Mouse (Mus musculus): Measurements from ENCODE around the gene Coq10b. TPM values are rescaled to one million over a fixed set of nuclear protein-coding genes. Genes with fewer than 3 reads are reported as not detected.

Gene Coq10b
- polyA plus RNA-seq, 1 experiment = 6.6 TPM

DNA sequence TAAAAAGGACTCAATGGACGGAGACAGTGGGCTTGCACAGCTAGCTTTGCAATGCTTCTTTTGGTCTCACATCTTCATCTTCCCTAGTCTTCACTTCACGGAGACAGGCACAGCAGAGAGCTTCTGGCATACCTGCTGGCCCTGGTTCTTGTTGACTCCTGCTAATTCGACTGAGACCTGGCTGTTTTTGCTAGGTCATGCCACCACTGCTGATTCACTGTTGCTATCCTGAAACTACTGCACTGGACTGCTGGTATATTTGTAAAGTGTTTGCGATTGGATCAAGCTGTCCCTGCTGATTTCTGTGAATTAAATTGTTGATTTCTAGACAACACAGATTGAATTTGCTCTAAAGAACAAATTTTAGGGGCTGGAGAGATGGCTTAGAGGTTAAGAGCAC is 10.9 kb upstream of the Coq10b start:
- no peak overlapping the region for H3K4me3 ChIP-seq (ENCODE audit: low read depth, low read length)
- H3K4me1 ChIP-seq (ENCODE audit: control insufficient read depth, insufficient read depth, insufficient read length, low read length) = no peaks in the 10 kb centered on the region
- WGBS = 96% methylated on average over 4 of the region's 4 CpGs
- TF ChIP-seq CTCF (IDR thresholded peaks at IDR 0.05; ENCODE audit: extremely low read depth, insufficient read length, insufficient replicate concordance, low read depth, low read length) (no peak), POLR2A (IDR thresholded peaks at IDR 0.05; ENCODE audit: low read depth, low read length) (no peak)
- H3K27me3 ChIP-seq (ENCODE audit: control insufficient read depth, insufficient read depth, low read length) = no peaks in the 10 kb centered on the region
- H3K27ac ChIP-seq (ENCODE audit: insufficient read depth, low read depth, low read length) = no peak overlapping the region
- no peaks in the 10 kb centered on the region for H3K36me3 ChIP-seq (ENCODE audit: control insufficient read depth, insufficient read depth, low read length)

DNA sequence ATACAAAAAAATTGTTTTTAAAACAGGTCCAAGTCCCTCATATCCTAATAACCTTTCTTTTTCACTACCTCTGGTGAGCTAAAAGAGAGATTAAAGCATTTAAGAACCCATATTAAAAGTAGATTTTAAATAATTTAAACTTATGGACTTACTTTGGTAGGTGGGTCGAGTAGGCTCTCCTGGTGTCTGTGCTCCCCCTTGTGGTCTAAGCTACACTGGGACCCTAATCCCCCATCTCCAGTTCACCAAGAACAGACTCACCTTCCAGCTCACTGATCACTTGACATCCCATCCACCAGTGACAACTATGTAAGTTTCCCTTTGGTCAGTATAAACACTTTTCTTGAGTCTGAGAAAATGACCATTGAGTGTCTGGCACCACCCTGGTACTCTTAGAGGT is 10.3 kb upstream of the Coq10b start:
- WGBS = 64% methylated on average over 1 of the region's 1 CpGs
- no peaks in the 10 kb centered on the region for H3K27me3 ChIP-seq (ENCODE audit: control insufficient read depth, insufficient read depth, low read length)
- H3K27ac ChIP-seq (ENCODE audit: insufficient read depth, low read depth, low read length) = no peak overlapping the region
- no peaks in the 10 kb centered on the region for H3K36me3 ChIP-seq (ENCODE audit: control insufficient read depth, insufficient read depth, low read length)
- H3K4me3 ChIP-seq (ENCODE audit: low read depth, low read length) = no peak overlapping the region
- no peaks in the 10 kb centered on the region for H3K4me1 ChIP-seq (ENCODE audit: control insufficient read depth, insufficient read depth, insufficient read length, low read length)
- no peak for TF ChIP-seq CTCF (IDR thresholded peaks at IDR 0.05; ENCODE audit: extremely low read depth, insufficient read length, insufficient replicate concordance, low read depth, low read length)
- TF ChIP-seq POLR2A (IDR thresholded peaks at IDR 0.05; ENCODE audit: low read depth, low read length) = no peak

DNA sequence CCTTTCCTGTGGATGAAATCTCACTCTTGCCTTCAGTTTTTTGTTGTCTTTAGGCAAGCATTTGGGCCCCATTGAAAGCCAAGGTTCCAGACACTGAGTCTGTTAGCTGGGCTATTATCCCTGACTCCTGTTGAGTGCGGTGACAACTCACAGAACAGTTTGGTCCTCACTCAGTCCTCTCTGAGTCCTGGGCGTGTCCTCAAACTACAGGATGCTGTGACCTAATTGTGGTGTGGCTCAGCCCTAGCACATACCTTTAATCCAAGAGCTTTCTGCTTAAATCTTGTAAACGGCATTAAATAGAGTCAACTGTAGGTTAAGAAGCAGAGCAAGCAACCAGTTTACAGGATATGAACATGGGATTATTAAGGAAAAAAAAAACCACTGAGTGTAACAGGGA is 9.4 kb upstream of the Coq10b start:
- no peak overlapping the region for H3K27ac ChIP-seq (ENCODE audit: insufficient read depth, low read depth, low read length)
- TF ChIP-seq POLR2A (IDR thresholded peaks at IDR 0.05; ENCODE audit: low read depth, low read length) (no peak), CTCF (IDR thresholded peaks at IDR 0.05; ENCODE audit: extremely low read depth, insufficient read length, insufficient replicate concordance, low read depth, low read length) (no peak)
- 81% methylated on average over 3 of the region's 3 CpGs for WGBS
- no peak overlapping the region for H3K4me3 ChIP-seq (ENCODE audit: low read depth, low read length)
- H3K4me1 ChIP-seq (ENCODE audit: control insufficient read depth, insufficient read depth, insufficient read length, low read length) = no peaks in the 10 kb centered on the region
- no peaks in the 10 kb centered on the region for H3K36me3 ChIP-seq (ENCODE audit: control insufficient read depth, insufficient read depth, low read length)
- H3K27me3 ChIP-seq (ENCODE audit: control insufficient read depth, insufficient read depth, low read length) = no peaks in the 10 kb centered on the region

DNA sequence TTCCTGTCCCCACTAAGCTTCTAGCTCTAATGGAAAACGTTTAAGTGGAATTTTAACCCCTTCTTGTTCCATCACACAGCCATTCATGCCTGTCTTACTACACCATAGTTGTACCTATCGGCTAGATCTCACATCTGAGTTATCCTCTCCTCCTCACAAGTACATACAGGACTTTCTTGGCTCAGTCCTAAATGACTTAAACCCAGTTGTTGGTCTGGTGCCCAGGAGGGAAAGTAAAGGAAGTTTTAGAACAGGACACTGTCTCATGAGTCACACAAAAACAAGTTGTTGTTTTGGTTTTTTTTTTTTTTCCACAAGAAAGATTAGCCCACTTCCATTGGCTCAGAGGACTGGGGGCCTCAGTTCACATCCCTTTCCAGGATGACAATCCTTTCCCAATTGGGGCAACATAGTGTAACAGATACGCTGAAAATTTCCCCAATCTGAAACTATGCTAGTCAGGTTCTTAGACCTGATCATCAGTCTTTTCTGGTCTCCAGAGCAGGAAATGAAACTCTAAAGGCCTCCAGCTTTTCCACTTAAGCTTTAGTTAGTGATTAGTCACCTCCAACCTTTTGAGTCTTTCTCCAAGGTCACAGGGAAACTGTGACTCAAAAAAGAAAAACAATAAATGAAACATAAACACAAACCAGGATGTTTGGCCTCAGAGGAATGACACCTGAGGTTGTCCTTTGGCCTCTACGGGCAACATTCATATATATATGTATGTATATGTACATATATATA is 3.6 kb upstream of the Coq10b start:
- WGBS = 61% methylated on average over 4 of the region's 4 CpGs
- Histone ChIP-seq H3K27me3 (ENCODE audit: control insufficient read depth, insufficient read depth, low read length) (no peaks in the 10 kb centered on the region), H3K4me3 (ENCODE audit: low read depth, low read length) (no peak overlapping the region), H3K36me3 (ENCODE audit: control insufficient read depth, insufficient read depth, low read length) (no peaks in the 10 kb centered on the region), H3K4me1 (ENCODE audit: control insufficient read depth, insufficient read depth, insufficient read length, low read length) (peaks cover 3% of the 10 kb centered on the region; the same call in 1 of the 2 replicates), H3K27ac (ENCODE audit: insufficient read depth, low read depth, low read length) (no peak overlapping the region)
- no peak for TF ChIP-seq POLR2A (IDR thresholded peaks at IDR 0.05; ENCODE audit: low read depth, low read length)
- TF ChIP-seq CTCF (IDR thresholded peaks at IDR 0.05; ENCODE audit: extremely low read depth, insufficient read length, insufficient replicate concordance, low read depth, low read length) = no peak

DNA sequence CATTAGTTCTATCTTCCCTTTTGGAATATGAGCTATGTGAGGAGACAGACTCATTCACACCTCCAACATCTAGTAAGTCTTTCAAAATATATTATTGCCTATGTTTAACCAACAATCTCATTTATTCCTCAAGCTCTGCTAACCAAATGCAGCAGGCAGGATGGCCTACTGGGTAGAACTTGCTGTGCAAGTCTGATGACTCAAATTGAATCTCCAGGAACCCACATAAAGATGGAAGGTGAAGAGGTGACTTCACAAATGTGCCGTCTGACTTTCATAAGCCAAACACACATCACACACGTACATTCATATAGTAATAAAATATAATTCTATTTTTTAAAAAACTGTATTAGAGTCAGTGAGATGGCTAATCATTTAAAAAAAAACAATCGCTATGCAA is 899 bp upstream of the Coq10b start:
- Histone ChIP-seq H3K27ac (ENCODE audit: insufficient read depth, low read depth, low read length) (peak overlapping the region; percentile 96), H3K4me1 (ENCODE audit: control insufficient read depth, insufficient read depth, insufficient read length, low read length) (peaks cover 5% of the 10 kb centered on the region; the same call in 1 of the 2 replicates), H3K36me3 (ENCODE audit: control insufficient read depth, insufficient read depth, low read length) (peaks cover 4% of the 10 kb centered on the region; the same call in 1 of the 2 replicates), H3K4me3 (ENCODE audit: low read depth, low read length) (no peak overlapping the region), H3K27me3 (ENCODE audit: control insufficient read depth, insufficient read depth, low read length) (no peaks in the 10 kb centered on the region)
- TF ChIP-seq POLR2A (IDR thresholded peaks at IDR 0.05; ENCODE audit: low read depth, low read length) = no peak
- no peak for TF ChIP-seq CTCF (IDR thresholded peaks at IDR 0.05; ENCODE audit: extremely low read depth, insufficient read length, insufficient replicate concordance, low read depth, low read length)
- WGBS = 69% methylated on average over 3 of the region's 3 CpGs

DNA sequence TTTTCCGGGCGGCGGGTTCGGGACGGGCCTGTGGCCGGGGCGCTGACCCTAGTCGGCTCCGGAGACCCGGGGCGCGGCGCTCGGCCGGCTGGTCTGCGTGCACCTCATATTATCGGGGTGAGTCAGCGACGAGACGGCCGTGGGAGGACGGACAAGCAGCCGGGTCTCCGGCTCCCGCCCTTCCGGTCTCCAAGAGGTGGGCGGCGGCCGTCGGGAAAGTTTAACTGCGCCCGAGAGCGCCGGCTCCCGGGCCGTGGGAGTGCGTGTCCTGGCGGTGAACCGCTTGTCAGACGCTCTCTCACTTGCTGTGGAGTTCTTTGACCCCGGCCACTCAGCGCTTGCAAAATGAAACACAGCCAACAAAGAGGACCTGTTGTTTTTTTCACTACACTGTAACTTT is 435 bp downstream of the Coq10b start:
- H3K27me3 ChIP-seq (ENCODE audit: control insufficient read depth, insufficient read depth, low read length) = no peaks in the 10 kb centered on the region
- peak overlapping the region; percentile 89 for H3K4me3 ChIP-seq (ENCODE audit: low read depth, low read length)
- H3K4me1 ChIP-seq (ENCODE audit: control insufficient read depth, insufficient read depth, insufficient read length, low read length) = peaks cover 5% of the 10 kb centered on the region; the same call in 1 of the 2 replicates
- peak overlapping the region; percentile 95 for H3K27ac ChIP-seq (ENCODE audit: insufficient read depth, low read depth, low read length)
- under 1% methylated on average over 41 of the region's 42 CpGs for WGBS
- peaks cover 4% of the 10 kb centered on the region; the same call in 1 of the 2 replicates for H3K36me3 ChIP-seq (ENCODE audit: control insufficient read depth, insufficient read depth, low read length)
- TF ChIP-seq POLR2A (IDR thresholded peaks at IDR 0.05; ENCODE audit: low read depth, low read length) = no peak
- TF ChIP-seq CTCF (IDR thresholded peaks at IDR 0.05; ENCODE audit: extremely low read depth, insufficient read length, insufficient replicate concordance, low read depth, low read length) = no peak

DNA sequence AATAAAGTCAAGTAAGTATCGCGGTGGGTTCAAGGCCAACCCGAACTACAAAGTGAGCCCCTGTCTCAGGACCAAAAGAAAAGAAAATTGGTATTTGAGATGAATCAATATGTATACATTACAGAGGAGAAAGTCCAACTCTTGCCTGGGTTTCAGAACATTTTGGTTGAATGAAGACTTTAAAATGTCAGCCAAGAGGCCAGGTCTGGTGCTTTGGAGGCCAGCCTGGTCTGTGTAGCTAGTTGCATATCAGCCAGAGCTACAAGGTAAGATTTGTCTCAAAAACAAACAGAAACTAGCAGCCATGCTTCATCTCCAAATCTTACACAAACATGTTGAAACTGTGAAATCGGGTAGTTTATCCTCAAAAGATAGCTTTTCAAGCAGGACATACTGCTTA is 1.0 kb downstream of the Coq10b start:
- WGBS = 45% methylated on average over 4 of the region's 4 CpGs
- H3K27ac ChIP-seq (ENCODE audit: insufficient read depth, low read depth, low read length) = peak overlapping the region; percentile 95; the same call in 1 of the 2 replicates

More for the DNA sequence above, 1.0 kb downstream of the Coq10b start:
- no peak overlapping the region for H3K4me3 ChIP-seq (ENCODE audit: low read depth, low read length)
- no peaks in the 10 kb centered on the region for H3K27me3 ChIP-seq (ENCODE audit: control insufficient read depth, insufficient read depth, low read length)
- peaks cover 4% of the 10 kb centered on the region; the same call in 1 of the 2 replicates for H3K36me3 ChIP-seq (ENCODE audit: control insufficient read depth, insufficient read depth, low read length)
- no peak for TF ChIP-seq POLR2A (IDR thresholded peaks at IDR 0.05; ENCODE audit: low read depth, low read length)
- TF ChIP-seq CTCF (IDR thresholded peaks at IDR 0.05; ENCODE audit: extremely low read depth, insufficient read length, insufficient replicate concordance, low read depth, low read length) = no peak
- H3K4me1 ChIP-seq (ENCODE audit: control insufficient read depth, insufficient read depth, insufficient read length, low read length) = peaks cover 5% of the 10 kb centered on the region; the same call in 1 of the 2 replicates
